Mouse (Mus musculus) liver, embryonic 12.5 days (tissue): ENCODE measurements around the gene Rnase12. TPM values are rescaled to one million over a fixed set of nuclear protein-coding genes. Genes with fewer than 3 reads are reported as not detected.
A peak's percentile ranks its signal among the peaks of the same experiment; 100 is the strongest.

Experiments used
- ATAC-seq: fragments of 200-750 bp; cut with Nextera tagmentation; 2 replicates; pipeline ENCODE4 v1.8.0; 2017; ENCODE audit warnings: moderate number of reproducible peaks, mild to moderate bottlenecking, moderate library complexity
- H3K27ac ChIP-seq: fragments of 300-500 bp; sonication (generic); 2 replicates; pipeline ENCODE4 v1.5.1; 2016; ENCODE audit warnings: mild to moderate bottlenecking
- H3K27me3 ChIP-seq: fragments of 300-500 bp; sonication (generic); replicated peaks from 2 replicates; pipeline ENCODE4 v1.6.1; 2016; ENCODE audit warnings: mild to moderate bottlenecking, moderate library complexity
- H3K36me3 ChIP-seq: fragments of 300-500 bp; sonication (generic); 2 replicates; pipeline ENCODE4 v1.6.1; 2016; ENCODE audit warnings: mild to moderate bottlenecking, moderate library complexity
- H3K4me1 ChIP-seq: fragments of 300-500 bp; sonication (generic); 2 replicates; pipeline ENCODE4 v1.6.1; 2016
- H3K4me2 ChIP-seq: fragments of 300-500 bp; sonication (generic); 2 replicates; pipeline ENCODE4 v1.6.1; 2016; ENCODE audit warnings: mild to moderate bottlenecking, moderate library complexity
- H3K4me3 ChIP-seq: fragments of 300-500 bp; sonication (generic); 2 replicates; pipeline ENCODE4 v1.5.1; 2016; ENCODE audit warnings: mild to moderate bottlenecking, moderate library complexity
- H3K9ac ChIP-seq: fragments of 300-500 bp; sonication (generic); 2 replicates; pipeline ENCODE4 v1.6.1; 2016; ENCODE audit warnings: mild to moderate bottlenecking, moderate library complexity
- H3K9me3 ChIP-seq: fragments of 300-500 bp; sonication (generic); replicated peaks from 2 replicates; pipeline ENCODE4 v1.6.1; 2016; ENCODE audit warnings: mild to moderate bottlenecking, moderate library complexity
- WGBS: fragments of 180-500 bp; shearing (Covaris S2); methylation state at CpG from one replicate; pipeline ENCODE4 v1.1.7; 2016; ENCODE audit not compliant: insufficient replicate concordance; 5-methylcytosine and 5-hydroxymethylcytosine counted together
- polyA plus RNA-seq: library from polyadenylated mRNA; unstranded; fragments of >200 nt; fragmentation: Nextera tagmentation; extraction: Ambion mirVana; gene quantifications from 2 replicates; pipeline ENCODE4 v1.2.1, GENCODE M21; 2016

The Rnase12 gene
- polyA plus RNA-seq, 1 experiment from 2014 or later: 1.4 TPM

DNA sequence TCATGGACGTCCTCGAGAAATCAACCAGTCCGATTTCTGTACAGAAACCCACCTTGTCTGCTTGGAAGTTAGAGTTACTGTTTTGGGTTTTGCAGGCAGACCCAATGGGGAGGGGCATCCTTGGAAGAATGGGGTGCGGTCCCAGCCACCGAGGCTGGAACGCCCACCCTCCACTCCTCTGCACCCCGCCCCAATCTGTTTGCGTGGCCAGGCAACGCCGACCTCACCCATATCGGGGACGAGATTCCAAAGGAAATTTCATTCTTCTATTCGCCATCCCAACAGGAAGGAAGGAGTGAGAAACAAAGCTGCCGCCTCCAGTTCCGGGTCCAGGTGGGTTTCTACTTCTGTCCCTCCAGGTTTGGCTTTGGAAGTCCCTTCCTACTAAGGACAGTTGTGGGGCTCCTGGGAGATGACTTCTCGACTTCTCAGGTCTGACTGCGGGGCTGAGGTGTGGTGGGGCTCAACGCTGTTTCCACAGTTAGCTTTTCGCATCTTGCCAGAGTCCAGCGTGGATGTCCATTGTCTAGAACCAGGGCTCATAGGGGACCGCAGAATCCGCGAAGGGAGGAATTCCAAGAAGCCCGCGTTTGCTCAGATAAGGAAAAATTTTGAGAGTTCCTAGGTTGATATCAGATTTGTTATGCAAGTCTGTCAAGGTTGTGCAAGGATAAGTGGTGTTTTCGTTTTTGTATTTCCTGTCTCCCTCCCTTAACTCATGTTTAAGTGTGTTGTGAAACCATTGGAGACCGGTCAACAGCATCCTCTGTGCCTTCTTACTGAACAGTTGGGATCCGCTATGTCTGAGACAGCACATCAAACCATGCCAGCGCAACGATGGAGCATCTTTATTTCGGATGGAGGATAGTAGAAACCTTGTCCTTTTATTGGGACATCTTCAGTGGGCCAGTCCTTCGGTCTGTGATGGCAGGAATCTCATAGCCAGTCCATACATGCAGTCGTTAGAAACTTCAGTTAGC lies 33.8 kb upstream of the Rnase12 start, which contains the start of the genes Rnase4 and Ang:
Gene Rnase4, plus strand, starts transcription at position 157 of the 980 bp plus-strand sequence.
Gene Ang, plus strand, starts transcription at position 230 of the 980 bp plus-strand sequence.
- H3K27me3 ChIP-seq: no peaks in the 10 kb centered on the region
- peak within 1 kb of the TSS; percentile 95 for H3K4me2 ChIP-seq
- H3K4me1 ChIP-seq: peaks cover 51% of the 10 kb centered on the region
- peak within 1 kb of the TSS; percentile 76 for H3K9ac ChIP-seq
- no peak for ATAC-seq
- H3K9me3 ChIP-seq: no peaks in the 10 kb centered on the region
- H3K36me3 ChIP-seq: no peaks in the 10 kb centered on the region
- 7% methylated on average over 33 of the region's 33 CpGs for WGBS
- peak within 1 kb of the TSS; percentile 89 for H3K27ac ChIP-seq
- peak within 1 kb of the TSS; percentile 79 for H3K4me3 ChIP-seq

- Histone ChIP-seq H3K4me3 (peak overlapping the region; percentile 79), H3K9ac (peak overlapping the region; percentile 76), H3K27me3 (no peaks in the 10 kb centered on the region), H3K9me3 (no peaks in the 10 kb centered on the region), H3K4me1 (peaks cover 60% of the 10 kb centered on the region), H3K4me2 (peak overlapping the region; percentile 95), H3K36me3 (no peaks in the 10 kb centered on the region), H3K27ac (peak overlapping the region; percentile 89)
- ATAC-seq: peak; percentile 22; the same call in 1 of the 2 replicates
- under 1% methylated on average over 27 of the region's 27 CpGs for WGBS
These were observed 32.8 kb upstream of the Rnase12 start for GRCm38 (mm10) chr14:51090077-51090781.

GRCm38 (mm10) chr14:51089674-51090076 lies 32.2 kb upstream of the Rnase12 start:
- Histone ChIP-seq H3K9me3 (no peaks in the 10 kb centered on the region), H3K27me3 (peaks cover 4% of the 10 kb centered on the region; the same call in 1 of the 2 replicates), H3K4me3 (peak overlapping the region; percentile 79), H3K4me2 (peak overlapping the region; percentile 95), H3K27ac (peak overlapping the region; percentile 89), H3K4me1 (peaks cover 66% of the 10 kb centered on the region), H3K9ac (peak overlapping the region; percentile 76), H3K36me3 (no peaks in the 10 kb centered on the region)
- under 1% methylated on average over 15 of the region's 15 CpGs for WGBS
- no peak for ATAC-seq

GRCm38 (mm10) chr14:51088970-51089673 lies 31.7 kb upstream of the Rnase12 start:
- peaks cover 71% of the 10 kb centered on the region for H3K4me1 ChIP-seq
- H3K27ac ChIP-seq: peak overlapping the region; percentile 89
- H3K27me3 ChIP-seq: peaks cover 9% of the 10 kb centered on the region
- peak overlapping the region; percentile 95 for H3K4me2 ChIP-seq
- no peaks in the 10 kb centered on the region for H3K36me3 ChIP-seq
- H3K9ac ChIP-seq: peak overlapping the region; percentile 75
- no peaks in the 10 kb centered on the region for H3K9me3 ChIP-seq
- WGBS: under 1% methylated on average over 34 of the region's 34 CpGs
- peak overlapping the region; percentile 79 for H3K4me3 ChIP-seq
- ATAC-seq: peak; percentile 92

GRCm38 (mm10) chr14:51088166-51088969 lies 30.9 kb upstream of the Rnase12 start:
- Histone ChIP-seq H3K4me1 (peaks cover 72% of the 10 kb centered on the region), H3K27me3 (peaks cover 17% of the 10 kb centered on the region), H3K4me3 (peak overlapping the region; percentile 79), H3K9me3 (no peaks in the 10 kb centered on the region), H3K36me3 (no peaks in the 10 kb centered on the region), H3K4me2 (peak overlapping the region; percentile 95), H3K9ac (peak overlapping the region; percentile 75), H3K27ac (peak overlapping the region; percentile 89)
- ATAC-seq: peak; percentile 48
- WGBS: under 1% methylated on average over 23 of the region's 23 CpGs

GRCm38 (mm10) chr14:51087762-51088161 lies 30.3 kb upstream of the Rnase12 start:
- Histone ChIP-seq H3K36me3 (no peaks in the 10 kb centered on the region), H3K4me3 (peak overlapping the region; percentile 79), H3K4me1 (peaks cover 76% of the 10 kb centered on the region), H3K4me2 (peak overlapping the region; percentile 95), H3K27me3 (peaks cover 23% of the 10 kb centered on the region), H3K27ac (no peak overlapping the region), H3K9ac (peak overlapping the region; percentile 75), H3K9me3 (no peaks in the 10 kb centered on the region)
- WGBS: 11% methylated on average over 9 of the region's 9 CpGs
- ATAC-seq: no peak

DNA sequence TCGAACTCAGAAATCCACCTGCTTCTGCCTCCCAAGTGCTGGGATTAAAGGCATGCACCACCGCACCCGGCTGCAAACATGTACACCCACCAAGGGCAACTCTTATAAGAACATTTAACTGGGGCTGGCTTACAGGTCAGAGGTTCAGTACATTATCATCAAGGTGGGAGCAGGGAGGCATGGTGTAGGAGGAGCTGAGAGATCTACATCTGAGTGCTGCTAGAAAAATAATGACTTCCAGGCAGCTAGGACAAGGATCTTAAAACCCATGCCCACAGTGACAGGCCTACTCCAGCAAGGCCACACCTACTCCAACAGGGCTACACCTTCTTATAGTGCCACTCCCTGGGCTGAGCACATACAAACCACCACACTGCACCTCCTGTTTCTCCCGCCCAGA lies 28.4 kb upstream of the Rnase12 start:
- Histone ChIP-seq H3K36me3 (no peaks in the 10 kb centered on the region), H3K27ac (peak overlapping the region; percentile 22; the same call in 1 of the 2 replicates), H3K27me3 (peaks cover 40% of the 10 kb centered on the region), H3K9ac (no peak overlapping the region), H3K4me3 (no peak overlapping the region), H3K4me2 (0 out of 2 replicates have a peak overlapping the region, but pooled peaks have one; percentile 16), H3K4me1 (peaks cover 64% of the 10 kb centered on the region), H3K9me3 (no peaks in the 10 kb centered on the region)
- WGBS: 64% methylated on average over 4 of the region's 4 CpGs
- no peak for ATAC-seq

GRCm38 (mm10) chr14:51085086-51085485 lies 27.6 kb upstream of the Rnase12 start:
- ATAC-seq: no peak
- WGBS: 80% methylated on average over 2 of the region's 2 CpGs
- peaks cover 48% of the 10 kb centered on the region for H3K27me3 ChIP-seq
- H3K4me1 ChIP-seq: peaks cover 59% of the 10 kb centered on the region
- peak overlapping the region; percentile 78 for H3K4me2 ChIP-seq
- no peak overlapping the region for H3K4me3 ChIP-seq
- no peak overlapping the region for H3K9ac ChIP-seq
- no peaks in the 10 kb centered on the region for H3K36me3 ChIP-seq
- no peaks in the 10 kb centered on the region for H3K9me3 ChIP-seq
- no peak overlapping the region for H3K27ac ChIP-seq

GRCm38 (mm10) chr14:51083805-51084204 lies 26.3 kb upstream of the Rnase12 start:
- 0 out of 2 replicates have a peak overlapping the region, but pooled peaks have one; percentile 24 for H3K9ac ChIP-seq
- WGBS: 10% methylated on average over 7 of the region's 7 CpGs

DNA sequence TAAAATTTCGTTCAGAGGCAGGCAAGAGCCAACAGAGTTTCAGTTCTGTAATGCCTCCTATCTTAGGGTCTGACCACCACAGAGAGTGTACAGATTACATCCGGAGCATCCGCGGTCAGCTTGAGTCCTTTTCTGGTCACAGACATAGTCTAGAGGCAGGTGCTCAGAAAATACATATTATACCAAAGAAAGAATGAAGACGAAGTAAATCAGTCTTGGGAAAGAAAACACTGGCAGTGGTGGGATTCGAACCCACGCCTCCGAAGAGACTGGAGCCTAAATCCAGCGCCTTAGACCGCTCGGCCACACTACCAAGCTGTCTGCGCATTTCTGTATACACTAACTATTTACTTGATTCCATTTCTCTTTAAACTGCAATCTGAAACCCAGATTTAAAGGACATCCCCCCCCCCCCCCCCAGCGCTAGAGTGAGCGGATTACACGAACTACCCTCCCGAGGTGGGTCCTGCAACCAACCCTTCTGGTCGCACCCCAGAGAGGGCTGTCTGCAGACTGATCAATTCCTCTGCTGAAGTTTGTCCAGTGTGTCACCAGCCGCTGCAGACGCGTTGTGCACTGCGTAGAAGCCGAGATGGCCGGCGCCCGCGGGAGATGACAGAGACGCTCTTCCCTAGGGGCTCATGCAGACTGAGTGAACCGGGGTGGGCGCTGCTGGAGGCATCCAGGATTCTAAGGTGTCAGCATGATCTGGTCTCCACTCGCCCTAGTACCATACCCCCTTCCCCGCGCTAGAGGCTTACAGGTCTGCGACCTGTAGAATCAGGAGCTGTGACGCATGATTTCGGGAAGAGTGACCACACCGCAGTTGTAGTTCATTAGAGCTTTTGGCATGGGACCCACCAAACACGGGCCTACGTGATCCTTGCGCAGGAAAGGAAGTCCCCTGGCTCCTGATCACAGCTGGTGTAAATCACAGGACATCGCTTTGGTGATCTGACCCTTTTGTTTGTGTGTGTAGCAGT lies 25.4 kb upstream of the Rnase12 start:
- Histone ChIP-seq H3K4me1 (peaks cover 51% of the 10 kb centered on the region), H3K27ac (no peak overlapping the region), H3K36me3 (no peaks in the 10 kb centered on the region), H3K9ac (peak overlapping the region; percentile 30; the same call in 1 of the 2 replicates), H3K9me3 (no peaks in the 10 kb centered on the region), H3K4me3 (peak overlapping the region; percentile 59), H3K4me2 (peak overlapping the region; percentile 78), H3K27me3 (peaks cover 59% of the 10 kb centered on the region)
- ATAC-seq: peak; percentile 71
- WGBS: under 1% methylated on average over 40 of the region's 40 CpGs

More at GRCm38 (mm10) chr14:51083805-51084204, 26.3 kb upstream of the Rnase12 start:
- Histone ChIP-seq H3K27me3 (peaks cover 59% of the 10 kb centered on the region), H3K27ac (no peak overlapping the region), H3K36me3 (no peaks in the 10 kb centered on the region), H3K4me3 (peak overlapping the region; percentile 59), H3K9me3 (no peaks in the 10 kb centered on the region), H3K4me1 (peaks cover 59% of the 10 kb centered on the region), H3K4me2 (peak overlapping the region; percentile 78)
- ATAC-seq: no peak
